Mouse (Mus musculus) ES-E14 (cell line): Measurements from ENCODE around the gene Dpep3. TPM values are rescaled to one million over a fixed set of nuclear protein-coding genes. Genes with fewer than 3 reads are reported as not detected.

Source experiments
- DNase-seq: peaks from one replicate; pipeline ENCODE4 v3.0.0-alpha.2; 2013; ENCODE audit warnings: low read depth, low spot score
- H3K27ac ChIP-seq: 2 replicates; pipeline ENCODE4 v1.5.1; 2012; ENCODE audit warnings: low read depth, mild to moderate bottlenecking, low read length, moderate library complexity, mixed read lengths; ENCODE audit not compliant: poor library complexity, insufficient read depth, severe bottlenecking
- H3K36me3 ChIP-seq: 2 replicates; pipeline ENCODE4 v1.6.1; 2012; ENCODE audit warnings: mild to moderate bottlenecking, low read length, moderate library complexity, mixed read lengths; ENCODE audit not compliant: control insufficient read depth, poor library complexity, insufficient read depth, severe bottlenecking
- H3K4me1 ChIP-seq, 2 experiments: fragments of 150-350 bp in 1 of 2; sonication (generic) in 1 of 2; 2 replicates each; pipeline ENCODE4 v1.6.1; 2012; ENCODE audit warnings: low read length in 2 of 2, mild to moderate bottlenecking in 1 of 2, mixed read lengths in 1 of 2; ENCODE audit not compliant: control insufficient read depth in 2 of 2, insufficient read depth in 2 of 2, poor library complexity in 1 of 2
- H3K4me3 ChIP-seq, 2 experiments: fragments of 150-350 bp in 1 of 2; sonication (generic) in 1 of 2; 2 replicates each; pipeline ENCODE4 v1.5.1; 2012; ENCODE audit warnings: low read length in 2 of 2, low read depth in 1 of 2, mild to moderate bottlenecking in 1 of 2, mixed read lengths in 1 of 2; ENCODE audit not compliant: insufficient read depth in 1 of 2, poor library complexity in 1 of 2, severe bottlenecking in 1 of 2
- H3K9ac ChIP-seq: 2 replicates; pipeline ENCODE4 v1.6.1; 2012; ENCODE audit warnings: low read depth, mild to moderate bottlenecking, low read length, mixed read lengths; ENCODE audit not compliant: poor library complexity, insufficient read depth, severe bottlenecking
- H3K9me3 ChIP-seq: fragments of 150-350 bp; sonication (generic); 2 replicates; pipeline ENCODE4 v1.6.1; 2012; ENCODE audit warnings: low read depth, mild to moderate bottlenecking, low read length; ENCODE audit not compliant: control insufficient read depth, insufficient read depth
- CHD2 ChIP-seq: IDR thresholded peaks from 2 replicates; pipeline ENCODE4 v1.6.1; 2014; ENCODE audit warnings: mild to moderate bottlenecking, low read depth, low read length, inconsistent platforms
- HCFC1 ChIP-seq: IDR thresholded peaks from 2 replicates; pipeline ENCODE4 v1.6.1; 2012; ENCODE audit warnings: low read length, inconsistent platforms, borderline replicate concordance; ENCODE audit not compliant: insufficient read depth
- MAFK ChIP-seq: IDR thresholded peaks from 2 replicates; pipeline ENCODE4 v1.6.1; 2014; ENCODE audit warnings: mild to moderate bottlenecking, low read depth, low read length, inconsistent platforms; ENCODE audit not compliant: insufficient read depth
- ZC3H11A ChIP-seq: IDR thresholded peaks from 2 replicates; pipeline ENCODE4 v1.6.1; 2012; ENCODE audit warnings: low read depth, mild to moderate bottlenecking, inconsistent platforms, low read length, borderline replicate concordance
- ZNF384 ChIP-seq: IDR thresholded peaks from 2 replicates; pipeline ENCODE4 v1.6.1; 2012; ENCODE audit warnings: low read depth, low read length, inconsistent platforms
- in situ Hi-C, 2 experiments: fragments of 600-800 bp; cut with MboI; formaldehyde crosslinking; loops; one replicate each; pipeline ENCODE4 v1.15.1; 2025; ENCODE audit warnings: low sequenced_read_pairs in 2 of 2, inconsistent platforms in 1 of 2; ENCODE audit not compliant: unreplicated experiment in 2 of 2
- total RNA-seq: library from RNA; depleted of rRNA; stranded (reverse); fragments of 300-350 nt; gene quantifications from 2 replicates; pipeline ENCODE4 v1.2.3, GENCODE M21; 2012

Gene Dpep3
- total RNA-seq, 1 experiment: 1.5 TPM

DNA sequence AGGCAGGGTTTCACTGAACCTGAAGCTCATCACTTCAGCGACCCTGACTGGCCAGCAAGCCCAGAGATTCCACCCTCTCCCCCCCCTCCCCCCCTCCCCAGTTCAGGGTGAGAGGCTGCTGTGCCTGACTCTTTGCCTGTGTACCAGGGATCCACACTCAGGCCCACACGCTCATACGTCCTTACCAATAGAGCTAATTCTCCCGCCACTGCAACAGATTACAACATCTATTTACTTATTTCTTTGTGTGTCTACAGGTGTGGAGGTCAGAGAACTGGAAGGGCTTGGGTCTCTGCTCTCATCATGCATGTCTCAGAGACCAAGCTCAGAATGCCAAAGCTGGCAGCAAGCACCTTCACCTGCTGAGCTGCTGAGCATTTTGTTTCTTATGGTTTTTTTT, 14.0 kb upstream of the Dpep3 start:
- H3K36me3 ChIP-seq: no peaks in the 10 kb centered on the region
- H3K9ac ChIP-seq: no peak overlapping the region
- no peak overlapping the region for H3K4me3 ChIP-seq
- H3K4me1 ChIP-seq: no peaks in the 10 kb centered on the region; a peak in 1 of 4 replicates
- no peak for DNase-seq
- no peak for TF ChIP-seq ZC3H11A
- no peak for TF ChIP-seq HCFC1
- TF ChIP-seq MAFK: no peak
- no peak for TF ChIP-seq CHD2
- TF ChIP-seq ZNF384: no peak
- in situ Hi-C loops: no loop called here
- no peaks in the 10 kb centered on the region for H3K9me3 ChIP-seq
- no peak overlapping the region for H3K27ac ChIP-seq

- Histone ChIP-seq H3K9ac (no peak overlapping the region), H3K4me1 (no peaks in the 10 kb centered on the region; a peak in 1 of 4 replicates), H3K4me3 (no peak overlapping the region), H3K9me3 (no peaks in the 10 kb centered on the region), H3K27ac (no peak overlapping the region), H3K36me3 (no peaks in the 10 kb centered on the region)
- DNase-seq: no peak
- in situ Hi-C loops: no loop called here
- TF ChIP-seq ZNF384 (no peak; the same call in 1 of the 2 replicates), MAFK (no peak), CHD2 (no peak), ZC3H11A (no peak), HCFC1 (no peak)
These were observed 13.3 kb upstream of the Dpep3 start for GRCm38 (mm10) chr8:105992499-105992898.

DNA sequence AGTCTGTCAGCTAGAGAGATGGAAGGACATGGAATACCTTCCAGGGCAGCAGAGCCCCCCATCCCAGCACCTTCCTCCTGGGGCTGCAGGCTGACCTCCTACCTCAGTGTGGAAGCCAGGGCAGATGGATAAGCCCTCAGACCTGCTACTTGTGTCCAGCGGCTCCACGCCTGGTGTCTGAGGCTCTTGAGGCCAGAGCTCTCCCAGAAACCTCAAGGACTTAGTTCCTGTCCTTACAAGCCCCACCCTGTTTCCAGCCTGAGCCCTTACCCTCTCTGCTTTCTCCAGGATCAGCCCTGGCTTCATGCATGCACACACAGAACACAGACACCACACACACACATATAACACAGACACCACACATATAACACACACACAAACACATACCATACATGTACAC, 12.3 kb upstream of the Dpep3 start:
- in situ Hi-C loops: no loop called here
- Histone ChIP-seq H3K9me3 (no peaks in the 10 kb centered on the region), H3K4me1 (no peaks in the 10 kb centered on the region; a peak in 1 of 4 replicates), H3K27ac (no peak overlapping the region), H3K4me3 (no peak overlapping the region), H3K36me3 (no peaks in the 10 kb centered on the region), H3K9ac (no peak overlapping the region)
- no peak for DNase-seq
- TF ChIP-seq ZC3H11A (no peak), CHD2 (no peak), HCFC1 (no peak), MAFK (no peak), ZNF384 (no peak)

DNA sequence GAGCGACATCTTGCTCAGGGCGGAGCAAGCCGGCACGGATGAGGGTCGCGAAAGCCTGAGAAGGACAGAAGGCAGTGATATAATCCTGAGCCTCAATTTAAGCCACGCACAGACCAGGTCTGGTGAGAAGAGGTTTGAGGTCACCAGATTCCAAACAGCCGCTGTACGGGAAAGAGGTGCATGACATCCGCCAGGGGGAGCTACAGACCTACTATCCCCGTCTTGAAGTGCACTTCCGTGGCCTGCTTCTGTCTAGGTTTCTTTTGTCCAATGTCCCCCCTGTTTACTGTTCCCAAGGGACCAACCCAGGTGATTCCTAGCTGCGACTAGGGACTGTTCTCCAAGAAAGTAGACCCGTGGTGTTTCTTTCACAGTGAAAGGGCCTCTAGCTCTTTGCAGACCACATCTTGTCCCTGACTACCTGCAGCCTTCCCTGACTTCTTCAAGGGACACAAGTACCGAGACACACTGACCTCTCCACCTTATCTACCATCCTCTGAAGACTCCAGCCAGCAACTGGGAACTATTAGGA, 11.7 kb upstream of the Dpep3 start, which contains the start of gene Dus2:
Dus2 (plus strand) TSS at position 482 of the 532 bp plus-strand sequence.
- in situ Hi-C loops: no loop called here
- Histone ChIP-seq H3K36me3 (no peaks in the 10 kb centered on the region), H3K4me1 (peaks cover 0 to 1% of the 10 kb centered on the region in 2 experiments; a peak in 1 of 4 replicates), H3K27ac (no peak within 1 kb of the TSS), H3K9me3 (no peaks in the 10 kb centered on the region), H3K9ac (no peak within 1 kb of the TSS), H3K4me3 (0 out of 4 replicates have a peak within 1 kb of the TSS, but pooled peaks of 1 of the 2 experiments have one; percentile 35)
- TF ChIP-seq MAFK (no peak), HCFC1 (no peak), ZC3H11A (peak; percentile 72; the same call in 1 of the 2 replicates)
- DNase-seq: peak; percentile 90
